Mouse (Mus musculus): ENCODE measurements around the gene Ermn. TPM values are rescaled to one million over a fixed set of nuclear protein-coding genes. Genes with fewer than 3 reads are reported as not detected.

The Ermn gene
- polyA plus RNA-seq, 1 experiment from 2014 or later, result 1.3 TPM

DNA sequence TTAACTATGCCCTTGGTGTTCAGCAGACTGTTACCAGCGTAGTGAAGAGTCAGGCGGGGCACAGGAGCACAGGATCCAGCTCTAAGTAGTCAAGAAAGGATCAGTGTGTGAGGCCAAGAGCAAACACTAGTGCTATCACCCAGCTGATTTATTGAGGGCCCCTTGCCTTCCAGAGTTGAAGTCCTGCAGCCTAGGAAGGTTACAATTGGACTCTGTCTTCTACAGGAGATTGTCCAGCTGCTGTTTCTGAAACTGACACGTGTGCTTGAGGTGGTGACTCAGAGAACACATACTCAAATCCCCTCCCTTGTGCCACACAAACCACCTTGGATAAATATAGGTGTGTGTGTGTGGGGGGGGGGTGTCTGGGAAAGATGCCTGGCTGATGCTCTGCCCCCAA lies 51.2 kb downstream of the Ermn start:
- H3K9me3 ChIP-seq, result no peaks in the 10 kb centered on the region
- peaks cover 6% of the 10 kb centered on the region for H3K4me1 ChIP-seq
- H3K27ac ChIP-seq, result no peak overlapping the region
- no peaks in the 10 kb centered on the region for H3K27me3 ChIP-seq (ENCODE audit: poor library complexity, severe bottlenecking)
- WGBS, result 82% methylated on average over 3 of the region's 3 CpGs
- H3K4me3 ChIP-seq, result no peak overlapping the region
- DNase-seq (ENCODE audit: extremely low spot score, low spot score), result no peak
- H3K36me3 ChIP-seq (replicated peaks), result no peaks in the 10 kb centered on the region

DNA sequence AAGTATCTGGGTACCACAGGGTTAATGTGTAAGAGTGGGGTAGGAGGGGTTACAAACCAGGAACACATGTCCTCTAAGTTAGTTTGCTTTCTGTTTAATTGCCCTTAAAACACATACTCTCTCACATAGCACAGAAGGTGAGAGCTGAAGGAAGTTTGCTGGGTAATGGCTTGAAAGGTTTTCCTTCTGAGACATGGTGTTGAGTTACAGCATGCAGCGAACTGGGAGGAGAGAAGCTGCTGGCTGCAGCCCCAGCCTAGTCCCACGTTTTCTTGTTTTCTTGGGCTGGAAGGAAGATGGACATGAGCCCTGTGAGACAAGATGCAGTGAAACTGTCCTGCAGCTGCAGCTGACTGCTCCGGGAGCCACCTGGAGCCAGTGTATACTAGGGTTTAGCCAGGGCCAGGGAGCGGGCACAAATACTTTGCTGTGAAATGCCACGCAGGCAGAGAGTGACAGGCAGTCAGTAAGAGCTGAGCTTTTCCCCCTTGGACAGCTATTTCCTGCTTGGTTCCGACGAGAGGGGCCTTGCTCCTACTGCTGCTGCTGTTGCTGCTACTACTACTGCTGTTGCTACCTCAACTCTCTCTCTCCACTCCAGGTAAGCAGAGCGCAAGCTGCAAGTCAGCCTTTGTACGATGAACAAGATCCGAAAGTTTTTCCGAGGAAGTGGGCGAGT lies 54.8 kb downstream of the Ermn start, which contains the start of gene Galnt5:
Gene Galnt5, plus strand, starts transcription at position 133 of the 679 bp plus-strand sequence.
- DNase-seq (ENCODE audit: extremely low spot score, low spot score), result no peak
- no peaks in the 10 kb centered on the region for H3K36me3 ChIP-seq (replicated peaks)
- WGBS, result 62% methylated on average over 12 of the region's 12 CpGs
- H3K27me3 ChIP-seq (ENCODE audit: poor library complexity, severe bottlenecking), result no peaks in the 10 kb centered on the region
- no peaks in the 10 kb centered on the region for H3K9me3 ChIP-seq
- peaks cover 6% of the 10 kb centered on the region for H3K4me1 ChIP-seq
- peak within 1 kb of the TSS; percentile 27; the same call in 1 of the 2 replicates for H3K4me3 ChIP-seq
- peak within 1 kb of the TSS; percentile 56; the same call in 1 of the 2 replicates for H3K27ac ChIP-seq

Other genes with a start within 250 kb of the Ermn start
- gene Galnt5, start 55.0 kb downstream of the Ermn start, polyA plus RNA-seq (2016; fragmentation: Nextera tagmentation; extraction: Ambion mirVana), result 0.15 and 0.16 TPM in 2 replicates
- 0.17 and 0.21 TPM in 2 replicates for gene Cytip, start 142.7 kb upstream of the Ermn start, polyA plus RNA-seq (2016; fragmentation: Nextera tagmentation; extraction: Ambion mirVana)